Mouse (Mus musculus): ENCODE results near the gene Fam214b.

DNA sequence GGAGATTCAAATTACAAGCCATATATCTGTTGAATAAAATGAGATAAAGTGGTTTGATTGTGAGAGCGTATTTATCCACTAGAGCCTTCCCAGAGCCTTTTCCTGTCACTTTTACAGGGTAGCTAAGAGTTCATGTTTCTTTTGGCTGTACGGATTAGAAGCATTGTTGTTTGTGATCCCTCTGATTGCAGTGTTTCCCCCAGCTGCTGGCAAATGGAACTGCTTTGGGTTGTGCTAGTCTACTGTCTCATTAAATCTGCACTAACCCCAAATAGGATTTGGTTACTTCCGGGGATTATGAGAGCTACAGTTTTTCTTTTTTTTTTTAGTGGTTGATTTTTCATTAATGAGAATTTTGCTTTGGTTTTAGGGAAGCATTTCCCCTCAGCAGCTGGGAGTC is 14.3 kb upstream of the Fam214b start:
- TF ChIP-seq CTCF (IDR thresholded peaks at IDR 0.05; ENCODE audit: low read depth, low read length) (no peak), POLR2A (IDR thresholded peaks at IDR 0.05; ENCODE audit: extremely low read depth, insufficient read depth, low read length) (no peak)

Data from liver, adult 2 months (tissue).